Mouse (Mus musculus) lung, postnatal 0 days (tissue): ENCODE data around the gene Cmtr2. TPM values are rescaled to one million over a fixed set of nuclear protein-coding genes. Genes with fewer than 3 reads are reported as not detected.
A peak's percentile ranks its signal among the peaks of the same experiment; 100 is the strongest.

Experiments used
- ATAC-seq: fragments of 200-750 bp; cut with Nextera tagmentation; 2 replicates; pipeline ENCODE4 v1.8.0; 2017; ENCODE audit warnings: moderate library complexity
- DNase-seq: peaks from one replicate; pipeline ENCODE4 v3.0.0-alpha.2; 2016; ENCODE audit warnings: low spot score
- H3K27ac ChIP-seq: fragments of 300-500 bp; sonication (generic); 2 replicates; pipeline ENCODE4 v1.5.1; 2014; ENCODE audit warnings: antibody characterized with exemption, mild to moderate bottlenecking, low read length, mixed read lengths
- H3K27me3 ChIP-seq: fragments of 300-500 bp; sonication (generic); replicated peaks from 2 replicates; pipeline ENCODE4 v1.6.1; 2014; ENCODE audit warnings: low read length, mixed read lengths; ENCODE audit not compliant: insufficient read depth
- H3K36me3 ChIP-seq: fragments of 300-500 bp; sonication (generic); 2 replicates; pipeline ENCODE4 v1.6.1; 2014; ENCODE audit warnings: low read length, mixed read lengths; ENCODE audit not compliant: insufficient read depth
- H3K4me1 ChIP-seq: fragments of 300-500 bp; sonication (generic); 2 replicates; pipeline ENCODE4 v1.6.1; 2014; ENCODE audit warnings: antibody characterized with exemption, low read depth, low read length, mixed read lengths; ENCODE audit not compliant: insufficient read depth
- H3K4me2 ChIP-seq: fragments of 300-500 bp; sonication (generic); replicated peaks from 2 replicates; pipeline ENCODE4 v1.6.1; 2014; ENCODE audit warnings: low read depth, mild to moderate bottlenecking, low read length, moderate library complexity, mixed read lengths
- H3K4me3 ChIP-seq: fragments of 300-500 bp; sonication (generic); 2 replicates; pipeline ENCODE4 v1.5.1; 2014; ENCODE audit warnings: low read depth, low read length
- H3K9ac ChIP-seq: fragments of 300-500 bp; sonication (generic); replicated peaks from 2 replicates; pipeline ENCODE4 v1.6.1; 2014; ENCODE audit warnings: low read depth, mild to moderate bottlenecking
- H3K9me3 ChIP-seq: fragments of 300-500 bp; sonication (generic); 2 replicates; pipeline ENCODE4 v1.6.1; 2016; ENCODE audit warnings: low read length, mixed read lengths
- CTCF ChIP-seq: IDR thresholded peaks from 2 replicates; pipeline ENCODE4 v1.5.1; 2016; ENCODE audit warnings: antibody characterized with exemption, mild to moderate bottlenecking
- EP300 ChIP-seq: IDR thresholded peaks from 2 replicates; pipeline ENCODE4 v1.6.1; 2016; ENCODE audit warnings: antibody characterized with exemption, mild to moderate bottlenecking, control low read depth
- whole genome bisulfite sequencing: fragments of 180-500 bp; shearing (Covaris S2); extraction: QIAGEN DNeasy Blood & Tissue Kit; methylation state at CpG from one replicate; pipeline ENCODE4 v1.1.7; 2014; 5-methylcytosine and 5-hydroxymethylcytosine counted together
- polyA plus RNA-seq: library from polyadenylated mRNA; unstranded; fragments of >200 nt; fragmentation: Nextera tagmentation; extraction: Ambion mirVana; gene quantifications from 2 replicates; pipeline ENCODE4 v1.2.1, GENCODE M21; 2015

The Cmtr2 gene
- polyA plus RNA-seq, 1 experiment from 2014 or later, result 3.6 TPM

- no peaks in the 10 kb centered on the region for H3K27me3 ChIP-seq
- H3K9me3 ChIP-seq, result no peaks in the 10 kb centered on the region
- no peak for ATAC-seq
- WGBS, result 43% methylated on average over 7 of the region's 7 CpGs
- H3K27ac ChIP-seq, result no peak overlapping the region
- H3K4me1 ChIP-seq, result no peaks in the 10 kb centered on the region
- H3K4me3 ChIP-seq, result no peak overlapping the region
- no peak overlapping the region for H3K9ac ChIP-seq
- no peaks in the 10 kb centered on the region for H3K36me3 ChIP-seq
- no peak overlapping the region for H3K4me2 ChIP-seq
- no peak for DNase-seq
- TF ChIP-seq CTCF (no peak), EP300 (no peak)
These were observed 27.1 kb downstream of the Cmtr2 start for GRCm38 (mm10) chr8:110242278-110243177.

GRCm38 (mm10) chr8:110244566-110244965 is 29.1 kb downstream of the Cmtr2 start:
- DNase-seq (no peak), ATAC-seq (no peak)
- H3K9ac ChIP-seq, result no peak overlapping the region
- no peak overlapping the region for H3K4me2 ChIP-seq
- H3K4me3 ChIP-seq, result no peak overlapping the region
- no peaks in the 10 kb centered on the region for H3K4me1 ChIP-seq
- H3K36me3 ChIP-seq, result no peaks in the 10 kb centered on the region
- no peaks in the 10 kb centered on the region for H3K27me3 ChIP-seq
- 43% methylated on average over 2 of the region's 2 CpGs for WGBS
- no peak for TF ChIP-seq EP300
- no peak for TF ChIP-seq CTCF
- no peaks in the 10 kb centered on the region for H3K9me3 ChIP-seq
- no peak overlapping the region for H3K27ac ChIP-seq

DNA sequence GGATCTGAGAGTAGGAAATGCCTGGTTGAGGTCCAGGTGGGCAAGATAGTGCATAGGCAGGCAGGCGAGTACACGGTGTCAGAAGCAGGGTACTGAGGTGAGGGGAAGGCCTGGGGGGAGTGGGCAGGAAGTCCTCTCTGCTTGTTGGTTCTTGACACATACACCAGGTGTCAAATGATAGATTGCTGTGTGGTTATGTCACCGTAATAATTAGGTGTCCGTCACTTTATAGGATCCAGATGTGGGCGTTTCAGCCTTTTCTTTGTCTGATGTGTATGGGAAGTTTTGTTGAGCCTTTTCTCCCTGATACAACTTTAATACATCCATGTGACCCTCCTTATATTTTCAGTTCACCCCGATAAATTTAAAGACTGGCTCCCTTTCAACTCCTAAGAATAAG is 31.8 kb downstream of the Cmtr2 start:
- Histone ChIP-seq H3K27me3 (no peaks in the 10 kb centered on the region), H3K9me3 (no peaks in the 10 kb centered on the region), H3K9ac (no peak overlapping the region), H3K36me3 (no peaks in the 10 kb centered on the region), H3K4me1 (no peaks in the 10 kb centered on the region), H3K4me3 (no peak overlapping the region), H3K4me2 (no peak overlapping the region), H3K27ac (no peak overlapping the region)
- no peak for DNase-seq
- no peak for TF ChIP-seq CTCF
- ATAC-seq, result no peak
- WGBS, result 61% methylated on average over 6 of the region's 6 CpGs

DNA sequence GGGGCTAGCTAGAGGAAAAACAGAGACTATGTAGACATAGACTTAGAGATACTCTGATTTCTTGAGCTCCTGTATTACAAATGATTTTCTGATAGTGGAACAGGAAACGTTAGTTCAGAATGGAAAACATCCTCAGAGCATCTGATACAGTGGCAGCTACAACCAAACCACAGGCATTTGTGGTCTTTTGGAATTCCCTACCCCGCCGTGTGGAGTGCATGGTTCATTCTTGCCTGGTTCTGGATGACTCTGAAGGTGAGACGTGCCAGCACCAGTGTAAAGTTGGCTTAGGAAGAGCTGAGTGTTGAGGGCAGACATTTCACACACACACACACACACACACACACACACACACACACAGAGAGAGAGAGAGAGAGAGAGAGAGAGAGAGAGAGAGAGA is 38.5 kb downstream of the Cmtr2 start:
- WGBS, result 65% methylated on average over 4 of the region's 4 CpGs
- H3K27ac ChIP-seq, result no peak overlapping the region
- H3K9ac ChIP-seq, result no peak overlapping the region
- ATAC-seq (no peak), DNase-seq (no peak)
- H3K27me3 ChIP-seq, result no peaks in the 10 kb centered on the region
- TF ChIP-seq EP300 (no peak), CTCF (no peak)
- no peak overlapping the region for H3K4me3 ChIP-seq
- H3K4me1 ChIP-seq, result no peaks in the 10 kb centered on the region
- no peak overlapping the region for H3K4me2 ChIP-seq
- H3K36me3 ChIP-seq, result no peaks in the 10 kb centered on the region
- H3K9me3 ChIP-seq, result no peaks in the 10 kb centered on the region

- Histone ChIP-seq H3K27ac (no peak overlapping the region), H3K9me3 (no peaks in the 10 kb centered on the region), H3K9ac (no peak overlapping the region), H3K4me2 (no peak overlapping the region), H3K27me3 (no peaks in the 10 kb centered on the region; the same call in 1 of the 2 replicates), H3K36me3 (no peaks in the 10 kb centered on the region), H3K4me3 (no peak overlapping the region), H3K4me1 (peaks cover 6% of the 10 kb centered on the region; the same call in 1 of the 2 replicates)
- TF ChIP-seq CTCF (no peak), EP300 (no peak)
- ATAC-seq, result no peak
- WGBS, result 46% methylated on average over 11 of the region's 11 CpGs
- no peak for DNase-seq
These were observed 50.4 kb downstream of the Cmtr2 start for GRCm38 (mm10) chr8:110265796-110266305.

GRCm38 (mm10) chr8:110266741-110267140 is 51.3 kb downstream of the Cmtr2 start, which contains the start of gene Hydin:
TSS of gene Hydin (plus strand) at chr8:110266977.
- Histone ChIP-seq H3K36me3 (no peaks in the 10 kb centered on the region), H3K4me2 (peak within 1 kb of the TSS; percentile 43; the same call in 1 of the 2 replicates), H3K9ac (no peak within 1 kb of the TSS), H3K27ac (no peak within 1 kb of the TSS), H3K4me1 (peaks cover 6% of the 10 kb centered on the region; the same call in 1 of the 2 replicates), H3K4me3 (peak within 1 kb of the TSS; percentile 10; the same call in 1 of the 2 replicates), H3K27me3 (no peaks in the 10 kb centered on the region; the same call in 1 of the 2 replicates), H3K9me3 (no peaks in the 10 kb centered on the region)
- peak; percentile 68 for DNase-seq
- WGBS, result 1% methylated on average over 15 of the region's 15 CpGs
- TF ChIP-seq CTCF (no peak), EP300 (no peak)
- ATAC-seq, result peak; percentile 55
